Mouse (Mus musculus): ENCODE data around the gene Vpreb1. TPM values are rescaled to one million over a fixed set of nuclear protein-coding genes. Genes with fewer than 3 reads are reported as not detected.
"Not testable (repeated sequence)": the region's sequence is repeated elsewhere in the genome, so short reads cannot be mapped to it uniquely, and the experiment has no call there.

Gene Vpreb1
- under 1 TPM in 1 of 2 experiments, not detected in 1; 0.39 TPM for total RNA-seq (2021)
- long read RNA-seq, experiment 1 = 0 reads
- long read RNA-seq, experiment 2 = 0 reads

DNA sequence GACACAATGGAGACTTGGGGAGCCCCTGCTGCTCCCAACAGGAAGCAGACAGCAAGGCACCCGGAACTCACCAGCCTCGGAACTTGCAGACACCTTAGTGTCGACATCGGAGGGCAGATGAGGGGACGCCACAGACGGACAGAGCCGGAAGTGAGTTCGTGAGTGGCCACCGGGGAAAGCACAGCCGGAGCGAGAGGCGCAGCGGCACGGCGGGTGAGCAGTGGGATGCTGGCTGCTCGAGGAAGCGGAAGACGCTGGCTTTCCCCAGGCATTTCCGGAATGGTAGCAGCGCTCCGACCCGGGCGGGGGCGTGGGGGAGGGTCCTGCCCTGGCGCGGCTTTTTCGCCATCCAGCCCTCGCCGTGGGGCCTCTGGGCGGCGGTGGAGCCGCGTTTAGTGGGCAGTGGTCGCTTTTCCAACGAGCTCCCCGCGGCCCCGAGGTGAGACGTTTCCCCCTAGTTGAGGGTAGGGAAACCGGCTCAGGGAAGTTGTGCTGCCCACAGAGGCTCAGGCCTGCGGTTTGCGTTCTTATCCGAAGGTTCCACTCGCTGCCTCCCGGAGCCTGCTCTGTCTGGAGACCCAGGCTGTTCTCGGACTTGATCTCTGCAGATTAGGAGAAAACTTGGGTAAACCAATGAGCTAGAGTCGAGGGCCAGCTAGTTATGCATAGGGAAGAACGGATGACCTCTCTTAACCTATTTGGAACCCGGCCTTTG lies at the start of gene Vpreb1, which contains the start of gene Top3b:
TSS of gene Vpreb1 (minus strand) at position 227 of the 715 bp plus-strand sequence.
TSS of gene Top3b (plus strand) at position 120 of the 715 bp plus-strand sequence.
- peak; percentile 89 to 91 for DNase-seq

DNA sequence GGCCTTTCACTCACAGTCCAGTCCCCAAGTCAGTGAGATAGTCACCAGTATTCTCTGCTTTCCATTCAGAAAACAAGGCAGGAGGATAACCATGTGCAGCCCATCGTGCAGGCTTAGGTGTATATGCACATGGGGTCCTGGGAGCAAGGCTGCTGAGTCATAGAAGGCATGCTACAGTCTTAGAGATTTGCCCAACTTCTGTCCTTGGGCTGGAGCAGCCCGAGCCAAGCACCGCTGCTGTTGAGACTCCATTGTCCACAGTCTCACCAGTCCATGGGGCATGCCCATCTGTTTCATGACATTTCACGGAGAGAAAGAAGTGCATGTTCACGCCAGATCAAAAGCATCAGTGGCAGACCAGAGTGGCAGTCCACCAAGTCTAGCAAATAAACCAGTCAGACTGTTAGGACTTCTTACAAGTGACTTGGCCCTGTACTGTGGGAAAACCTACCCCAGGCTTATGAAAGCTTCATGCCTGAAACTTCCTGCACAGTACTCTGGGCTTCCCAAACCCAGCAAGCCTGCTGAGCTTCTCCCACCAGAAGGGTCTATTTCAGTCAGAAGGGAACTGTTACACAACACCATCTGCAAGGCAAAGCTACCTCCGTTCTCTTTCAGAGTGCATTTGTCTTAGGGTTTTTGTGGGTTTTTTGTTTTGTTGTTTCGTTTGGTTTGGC lies 47.9 kb upstream of the Vpreb1 start:
- no peak for DNase-seq

DNA sequence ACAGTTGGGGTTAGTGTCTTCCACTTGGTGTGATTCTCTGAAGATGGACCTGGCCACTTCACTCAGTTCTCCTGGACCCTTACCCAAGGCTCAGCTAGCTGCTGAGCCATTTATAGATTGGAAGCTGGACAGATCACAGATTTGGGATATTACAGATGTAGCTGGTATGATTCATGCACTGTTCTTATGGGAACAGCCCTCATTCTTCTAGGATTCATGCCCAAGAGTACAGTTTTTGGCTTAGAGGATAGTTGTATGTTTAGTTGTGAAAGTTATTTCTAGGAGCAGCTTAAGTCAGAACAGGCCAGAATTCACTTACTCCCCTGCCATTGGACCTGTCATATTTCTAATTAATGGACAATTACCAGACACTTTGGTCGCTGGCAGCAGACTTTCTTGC lies 42.8 kb upstream of the Vpreb1 start:
- DNase-seq = no peak

DNA sequence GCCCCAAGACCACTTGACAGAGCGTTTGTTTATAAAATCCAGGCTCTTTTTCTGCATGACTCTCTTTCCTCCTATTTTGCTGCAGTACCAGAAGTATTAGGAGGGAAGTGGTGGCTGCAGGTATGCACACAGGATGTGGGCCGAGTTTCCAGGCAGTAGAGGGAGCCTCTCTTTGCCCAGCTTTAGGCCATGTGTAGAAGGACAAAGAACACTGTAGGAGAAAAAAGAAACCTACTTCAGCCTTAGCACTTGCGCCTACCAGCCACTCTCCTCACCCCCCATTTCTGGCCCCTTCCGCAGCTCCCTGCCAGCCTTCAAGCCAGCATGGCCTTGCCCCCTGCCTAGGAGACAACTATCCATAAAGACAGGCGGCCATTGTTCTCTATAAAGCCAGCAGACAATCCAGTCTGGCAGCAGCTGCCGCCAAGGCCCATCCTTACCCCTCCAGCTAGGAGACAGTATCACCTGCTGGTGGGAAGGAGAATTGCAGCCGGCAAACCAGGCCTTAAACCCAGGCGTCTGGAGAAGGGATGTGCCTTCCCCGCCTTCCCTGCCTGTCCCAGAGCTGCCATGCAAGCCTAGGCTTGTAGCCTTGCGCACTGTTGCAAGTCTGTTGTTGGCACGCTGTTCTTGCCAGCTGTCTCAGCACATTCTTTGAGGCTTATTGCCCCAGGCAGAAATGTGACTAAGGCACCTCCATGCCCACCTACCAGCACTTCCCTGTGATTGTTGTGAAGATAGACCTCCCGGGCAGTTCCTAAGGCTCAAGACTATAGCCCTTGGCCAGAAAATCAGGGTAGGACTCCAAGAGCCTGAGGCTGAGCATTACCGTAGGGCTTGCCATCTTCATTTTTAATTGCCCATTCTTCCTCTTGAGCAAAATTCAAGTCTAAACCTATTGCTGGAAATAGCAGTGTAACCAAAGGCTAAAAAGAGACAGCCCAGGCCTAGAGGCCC lies 41.3 kb upstream of the Vpreb1 start:
- DNase-seq = peak; percentile 84 to 86

DNA sequence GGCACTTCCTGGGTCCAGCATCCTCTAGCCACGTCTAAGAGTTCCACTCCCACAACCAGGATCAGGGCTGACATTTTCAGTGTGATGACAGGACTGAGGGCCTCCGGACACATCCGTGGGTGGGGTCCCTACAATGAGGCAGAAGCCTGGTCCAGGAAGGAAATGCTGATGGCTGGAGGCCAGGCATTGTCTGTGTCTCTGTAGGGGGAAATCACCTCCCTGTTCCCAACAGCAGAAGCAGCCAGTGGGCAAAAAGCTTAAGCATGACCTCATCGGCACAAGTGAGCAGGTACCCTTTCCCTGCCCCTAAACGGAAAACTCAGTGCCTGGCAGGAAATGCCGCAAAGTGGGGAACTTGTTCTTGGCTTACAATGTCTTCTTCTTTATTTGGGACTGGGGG lies 37.2 kb upstream of the Vpreb1 start:
- peak; percentile 85 to 95 for DNase-seq

DNA sequence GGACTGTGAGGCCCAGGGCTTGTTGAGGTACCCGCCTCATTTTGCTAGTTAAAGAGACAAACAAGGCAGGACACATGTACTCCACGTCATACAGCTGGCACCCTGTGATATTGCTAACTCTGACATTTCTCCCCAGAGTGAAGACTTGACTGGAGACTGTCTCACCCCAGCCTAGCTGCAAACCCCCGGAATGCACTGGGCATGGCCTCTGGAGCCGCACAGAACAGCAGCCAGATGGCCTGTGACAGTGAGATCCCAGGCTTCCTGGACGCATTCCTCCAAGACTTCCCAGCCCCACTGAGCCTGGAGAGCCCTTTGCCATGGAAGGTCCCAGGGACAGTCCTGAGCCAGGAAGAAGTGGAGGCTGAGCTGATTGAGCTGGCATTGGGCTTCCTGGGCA lies 32.5 kb upstream of the Vpreb1 start:
- no peak for DNase-seq

DNA sequence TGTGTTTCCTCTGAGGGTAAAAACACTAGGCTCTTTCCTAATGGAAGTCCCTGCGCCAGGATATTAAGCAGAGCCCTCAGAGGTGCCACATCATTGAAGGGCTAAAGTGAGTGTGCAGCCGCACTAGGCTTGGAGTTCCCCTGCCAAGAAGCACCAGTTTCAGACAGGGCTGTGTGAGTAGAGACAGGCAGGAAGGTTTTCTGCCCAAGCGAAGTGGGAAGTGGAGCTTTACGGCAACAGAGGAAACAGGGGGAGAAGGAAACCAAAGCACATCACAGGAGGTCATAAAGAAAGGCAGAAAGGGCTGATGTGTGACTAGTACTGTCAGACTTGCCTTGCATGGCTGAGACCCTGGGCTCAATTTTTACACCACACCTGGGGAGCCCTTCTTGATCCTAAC lies 31.7 kb upstream of the Vpreb1 start:
- DNase-seq = no peak

DNA sequence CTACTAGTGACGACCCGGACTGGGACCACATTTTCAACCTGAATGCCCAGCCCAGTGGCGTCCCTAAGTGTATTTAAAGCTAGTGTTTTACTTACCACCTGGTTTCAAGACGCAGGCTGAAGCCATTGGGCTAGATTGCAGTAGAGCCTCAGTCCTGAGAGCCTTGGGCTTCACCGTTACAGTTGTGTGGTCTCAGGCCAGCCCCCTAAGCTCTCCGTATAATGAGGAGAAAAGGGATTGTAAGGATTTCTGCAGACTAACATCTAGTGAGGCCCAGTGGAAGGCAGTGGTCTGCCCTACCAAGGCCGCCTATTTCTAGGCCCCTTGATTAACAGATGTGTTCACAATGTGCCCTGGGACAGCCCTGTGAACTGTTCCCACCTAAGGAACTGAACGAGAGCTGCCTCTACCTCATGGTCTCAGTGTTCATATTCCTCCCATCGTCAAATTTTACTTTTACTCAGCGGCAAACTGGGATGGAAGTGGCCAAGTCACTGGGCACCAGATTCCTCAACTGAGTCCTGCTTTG lies 26.5 kb upstream of the Vpreb1 start:
- peak in 1 of 2 experiments; percentile 29 for DNase-seq

DNA sequence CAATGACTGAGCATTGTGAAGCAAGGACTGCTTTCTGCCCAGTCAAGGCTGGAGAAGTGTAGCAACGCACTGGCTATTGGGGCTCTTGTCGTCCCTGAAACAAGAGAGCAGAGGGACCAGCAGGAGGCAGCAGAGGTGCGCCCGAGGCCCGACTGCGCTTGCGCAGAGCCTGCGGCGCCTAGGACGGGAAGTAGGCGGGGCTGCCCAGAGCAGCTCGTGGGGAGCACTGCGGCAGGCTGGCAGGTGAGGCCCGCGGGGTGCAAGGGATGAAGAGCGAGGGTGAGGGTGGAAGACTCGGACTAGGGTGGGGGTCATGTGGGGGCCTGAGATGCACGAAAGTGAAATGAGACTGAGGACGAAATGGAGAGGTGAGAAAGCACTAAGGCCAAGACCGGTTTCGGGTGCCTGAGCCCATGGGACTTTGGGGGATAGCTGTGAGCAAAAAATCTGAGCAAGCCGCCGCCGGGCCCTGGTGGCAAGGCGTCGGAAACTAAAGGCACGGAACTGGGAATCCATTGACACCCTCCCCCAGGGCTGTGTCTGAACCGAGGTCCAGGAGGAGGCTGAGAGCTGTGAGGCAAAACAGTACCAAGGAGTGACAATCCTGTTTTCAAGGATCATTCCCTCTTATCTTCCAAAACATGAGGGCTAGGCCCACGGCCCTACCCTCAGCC lies 25.9 kb upstream of the Vpreb1 start, which contains the start of gene Ppm1f:
TSS of gene Ppm1f (plus strand) at position 88 of the 674 bp plus-strand sequence.
- peak; percentile 96 to 97 for DNase-seq

DNA sequence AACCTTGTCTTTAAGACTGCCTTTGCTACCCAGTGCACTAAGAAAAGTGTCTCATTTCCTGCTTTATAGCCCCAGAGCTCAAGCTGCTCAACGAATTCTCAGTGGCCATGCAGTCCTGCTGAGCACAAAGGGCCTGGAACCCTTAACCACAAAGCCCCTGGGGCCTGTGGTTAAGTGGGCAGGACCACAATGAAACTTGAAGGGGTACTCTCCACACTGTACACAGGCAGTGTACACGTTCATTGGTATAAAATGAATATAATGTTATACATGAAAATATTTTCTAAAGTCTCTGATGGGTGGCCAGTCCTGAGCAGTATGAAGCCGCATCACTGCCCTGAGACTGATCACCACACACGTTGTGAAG lies 25.4 kb upstream of the Vpreb1 start:
- DNase-seq = no peak

DNA sequence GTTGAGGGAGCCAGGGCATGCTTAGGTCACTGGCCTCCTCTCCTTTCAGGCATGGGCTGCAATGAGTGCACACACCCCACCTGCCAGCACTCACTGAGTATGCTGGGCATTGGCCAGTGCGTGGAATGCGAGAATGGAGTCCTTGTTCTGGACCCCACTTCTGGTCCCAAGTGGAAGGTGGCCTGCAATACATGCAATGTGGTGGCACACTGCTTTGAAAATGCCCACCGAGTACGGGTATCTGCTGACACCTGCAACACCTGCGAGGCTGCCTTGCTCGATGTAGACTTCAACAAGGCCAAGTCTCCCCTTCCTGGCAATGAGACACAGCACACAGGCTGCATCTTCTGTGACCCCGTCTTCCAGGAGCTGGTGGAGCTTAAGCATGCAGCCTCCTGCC lies 21.7 kb upstream of the Vpreb1 start:
- DNase-seq = no peak

DNA sequence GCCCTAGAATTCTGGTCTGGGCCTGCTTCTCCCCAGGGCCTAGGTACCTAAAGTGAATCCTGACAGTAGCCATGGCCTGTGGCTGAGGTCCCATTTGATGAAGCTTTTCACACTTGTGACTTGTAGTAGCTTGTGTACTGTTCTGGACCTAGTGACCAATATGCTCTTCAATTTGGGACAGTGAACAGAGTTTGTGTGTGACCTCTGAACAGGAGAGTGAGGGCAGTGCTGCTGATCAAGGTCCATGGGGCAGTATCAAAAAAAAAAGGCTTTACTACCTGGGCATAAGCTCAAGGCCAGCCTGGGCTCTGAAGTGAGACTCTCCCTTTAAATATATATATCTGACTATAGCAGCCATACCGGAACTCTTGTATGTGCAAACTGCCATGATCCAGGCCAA lies 17.7 kb upstream of the Vpreb1 start:
- DNase-seq = no peak

DNA sequence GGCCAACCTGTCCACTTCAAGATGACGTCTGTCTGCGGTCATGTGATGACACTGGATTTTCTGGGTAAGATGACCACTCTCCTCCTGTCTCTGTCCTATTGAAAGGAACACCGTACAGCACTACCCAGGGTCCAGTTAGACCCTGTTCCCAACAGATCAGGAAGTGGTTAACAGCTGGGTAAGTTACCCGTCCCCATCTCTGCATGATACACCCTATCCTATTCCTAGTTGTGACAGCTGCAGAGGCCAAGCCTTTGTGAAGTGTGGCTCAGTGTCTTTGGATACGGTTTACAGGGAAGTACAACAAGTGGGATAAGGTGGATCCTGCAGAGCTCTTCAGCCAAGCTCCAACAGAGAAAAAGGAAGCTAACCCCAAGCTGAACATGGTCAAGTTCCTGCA lies 8.4 kb upstream of the Vpreb1 start:
- DNase-seq = no peak

DNA sequence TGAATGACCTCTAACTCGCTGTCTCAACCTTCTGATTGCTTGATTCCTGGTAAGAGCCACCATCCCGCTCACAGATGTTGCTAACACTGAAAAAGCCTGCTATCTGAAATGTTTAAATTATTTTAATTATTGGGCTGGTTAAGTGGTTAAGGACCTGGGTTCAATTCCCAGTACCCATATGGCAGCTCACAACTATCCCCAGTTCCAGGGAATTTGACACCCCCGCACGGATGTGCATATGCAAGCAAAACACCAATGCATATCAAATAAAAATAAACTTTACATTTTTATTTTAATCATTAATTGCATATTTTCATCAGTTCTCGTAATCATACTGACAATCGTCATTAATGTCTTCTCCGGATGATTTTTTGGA lies 414 bp downstream of the Vpreb1 start:
- DNase-seq = no peak

DNA sequence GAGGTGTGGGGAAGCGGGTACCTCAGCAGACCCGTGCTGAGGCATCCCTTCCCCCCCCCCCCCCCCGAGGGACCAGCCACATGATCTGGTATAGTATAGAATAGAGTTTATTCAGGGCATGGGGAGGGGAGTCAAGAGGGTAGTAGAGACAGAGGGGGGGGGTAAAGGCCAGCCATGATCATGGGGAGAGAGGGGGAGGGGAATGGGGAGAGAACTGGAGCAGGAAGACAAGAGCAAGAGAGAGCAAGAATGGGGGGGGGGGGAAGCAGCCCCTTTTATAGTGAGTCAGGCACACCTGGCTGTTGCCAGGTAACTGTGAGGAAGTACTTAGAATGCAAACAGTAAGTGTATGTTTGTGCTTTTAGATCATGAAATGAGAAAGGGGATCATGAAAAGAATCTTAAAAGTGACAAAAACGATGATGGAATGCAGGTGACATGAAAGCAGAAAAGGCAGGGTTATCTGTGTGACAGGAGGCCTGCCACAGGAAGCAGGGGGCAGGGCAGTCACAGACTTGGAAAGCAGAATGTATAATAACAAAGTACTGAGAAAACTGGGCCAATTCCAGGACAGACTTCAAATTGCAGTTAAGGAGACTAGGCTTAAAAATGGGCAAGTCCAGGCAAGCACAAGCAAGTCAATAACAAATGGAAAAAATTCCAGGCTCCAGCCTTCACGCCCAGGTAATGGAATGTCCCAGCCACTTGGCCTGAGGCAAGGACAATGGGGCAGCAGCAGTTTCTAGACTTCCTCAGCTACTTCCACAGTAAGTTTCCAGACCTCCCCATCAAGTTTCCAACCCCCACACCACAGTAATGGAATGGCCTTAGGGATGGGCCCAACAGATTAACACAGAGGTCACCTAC lies 4.7 kb downstream of the Vpreb1 start:
- peak in 1 of 2 experiments; percentile 42 for DNase-seq

DNA sequence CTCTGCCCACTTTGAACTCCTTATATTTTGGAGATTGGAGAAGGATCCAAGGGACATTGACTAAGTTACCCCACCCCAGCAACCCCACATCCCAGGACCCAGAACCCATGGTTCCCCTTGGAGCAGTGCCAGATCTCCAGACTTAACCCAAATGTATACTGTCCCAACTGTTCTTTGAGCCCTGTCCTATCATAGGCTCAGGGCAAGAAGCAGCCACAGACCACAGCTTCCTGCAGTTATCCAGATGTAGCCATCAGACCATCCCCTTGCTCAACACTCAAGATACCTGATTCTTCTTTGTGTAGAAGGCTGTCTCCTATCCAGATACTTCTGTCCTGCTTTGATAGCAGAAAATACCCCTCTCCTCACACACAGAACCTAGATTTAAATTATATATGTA lies 5.4 kb downstream of the Vpreb1 start:
- no peak for DNase-seq

DNA sequence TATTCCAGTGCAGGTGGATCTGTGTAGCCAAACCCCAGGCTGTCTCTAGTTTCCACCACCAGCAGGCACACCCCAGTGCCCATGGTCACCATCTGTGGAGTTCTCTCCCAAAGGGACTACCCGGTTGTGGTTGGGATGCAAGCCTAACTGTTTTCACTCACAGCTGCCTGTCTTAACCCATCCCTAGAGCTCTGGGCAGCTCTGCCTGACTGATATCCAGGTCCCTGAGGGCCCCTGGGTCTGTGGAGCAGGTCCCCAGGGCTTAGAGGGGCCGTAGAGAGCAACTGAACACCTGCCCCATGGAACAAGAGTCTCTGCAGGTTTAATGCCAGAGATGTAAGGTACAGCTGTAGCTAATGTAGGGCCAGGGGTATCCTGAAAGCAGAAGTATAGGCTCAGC lies 6.7 kb downstream of the Vpreb1 start, which contains the start of gene Igll1:
TSS of gene Igll1 (minus strand) at position 8 of the 400 bp plus-strand sequence.
- DNase-seq = no peak

DNA sequence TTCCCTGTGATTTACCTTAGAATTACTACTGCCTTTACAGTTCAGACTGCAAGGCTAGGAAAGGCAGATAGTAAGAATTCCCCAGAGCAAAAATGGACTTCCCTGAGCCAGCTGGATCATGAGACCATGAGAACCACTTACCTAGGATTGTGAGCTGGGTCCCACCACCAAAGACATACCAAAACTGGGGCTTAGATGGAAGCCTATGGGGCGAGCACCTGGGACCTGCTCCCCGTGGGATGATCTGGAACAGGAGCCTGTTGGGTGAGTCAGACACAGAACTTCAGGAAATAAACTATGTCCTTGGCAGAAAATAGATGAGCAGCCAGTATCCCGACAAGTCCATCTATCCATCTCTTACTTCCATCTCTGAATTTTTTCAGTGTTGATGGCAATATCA lies 8.4 kb downstream of the Vpreb1 start:
- DNase-seq = no peak

DNA sequence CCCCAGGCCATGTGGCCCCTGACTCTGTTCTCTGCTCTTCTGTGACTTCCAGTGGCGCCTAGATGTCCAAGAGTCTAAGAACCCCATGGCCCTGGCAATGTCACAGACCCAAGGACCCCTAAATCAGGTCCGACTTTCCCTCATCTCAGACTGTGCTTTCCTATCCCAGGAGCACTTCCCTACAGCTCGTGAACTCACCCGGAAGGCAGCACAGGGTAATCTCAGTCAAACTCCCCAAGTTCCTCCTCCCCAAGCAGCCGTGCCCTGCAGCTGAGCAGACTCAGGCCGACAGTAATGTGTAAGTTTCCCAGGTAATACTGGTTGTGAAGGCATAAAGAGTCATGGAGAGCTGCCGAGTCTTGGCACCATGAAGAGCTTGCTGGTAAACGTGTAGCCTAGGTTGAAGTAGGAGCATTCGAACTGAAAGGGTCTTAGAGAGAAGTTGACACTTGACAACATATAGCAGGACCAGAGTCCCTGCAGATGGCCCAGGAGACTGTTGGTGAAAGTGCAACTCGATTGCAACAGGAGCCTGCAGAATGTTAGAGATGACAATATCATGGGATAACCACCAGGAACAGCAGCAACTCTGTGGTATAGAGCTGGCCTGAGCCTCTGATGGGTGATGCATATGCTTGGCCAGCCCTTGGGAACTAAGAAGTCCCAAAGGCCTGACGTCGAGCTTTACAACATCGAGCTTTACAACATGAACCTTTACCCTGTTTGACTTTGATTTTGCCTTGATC lies 13.7 kb downstream of the Vpreb1 start:
- no peak for DNase-seq

DNA sequence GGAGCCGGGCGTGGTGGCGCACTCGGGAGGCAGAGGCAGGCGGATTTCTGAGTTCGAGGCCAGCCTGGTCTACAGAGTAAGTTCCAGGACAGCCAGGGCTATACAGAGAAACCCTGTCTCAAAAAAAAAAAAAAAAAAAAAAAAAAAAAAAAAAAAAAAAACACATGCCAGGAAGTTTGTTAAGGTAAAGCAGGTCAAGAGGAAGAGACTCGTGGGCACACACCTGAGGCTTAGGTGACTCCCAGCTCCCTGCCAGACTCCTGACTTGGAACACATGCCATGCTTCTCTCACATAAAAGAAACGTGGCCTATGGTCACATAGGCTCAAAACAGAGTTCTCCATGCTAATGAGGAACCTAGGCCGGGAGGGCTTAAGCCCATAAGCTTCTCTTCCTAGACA lies 14.6 kb downstream of the Vpreb1 start:
- DNase-seq = not testable (repeated sequence)

Data from heart, adult 18-20 months (tissue).